Mouse (Mus musculus): ENCODE data around the gene Srm. TPM values are rescaled to one million over a fixed set of nuclear protein-coding genes. Genes with fewer than 3 reads are reported as not detected.

The Srm gene
- polyA plus RNA-seq, 1 experiment from 2014 or later: 76.8 TPM

- Histone ChIP-seq H3K27me3 (no peaks in the 10 kb centered on the region; the same call in 1 of the 2 replicates), H3K36me3 (no peaks in the 10 kb centered on the region), H3K9me3 (replicated peaks) (no peaks in the 10 kb centered on the region), H3K4me3 (no peak overlapping the region), H3K9ac (no peak overlapping the region), H3K4me2 (no peak overlapping the region), H3K27ac (no peak overlapping the region), H3K4me1 (replicated peaks) (peaks cover 11% of the 10 kb centered on the region)
- ATAC-seq (replicated peaks; ENCODE audit: insufficient number of reproducible peaks, insufficient read depth, low FRiP score, low read depth): no peak
- WGBS: 76% methylated on average over 2 of the region's 2 CpGs
Measured at GRCm38 (mm10) chr4:148639455-148639854, 48.2 kb downstream of the Srm start.

- no peak for ATAC-seq (replicated peaks; ENCODE audit: insufficient number of reproducible peaks, insufficient read depth, low FRiP score, low read depth)
- Histone ChIP-seq H3K4me1 (replicated peaks) (peaks cover 12% of the 10 kb centered on the region), H3K4me3 (no peak overlapping the region), H3K36me3 (no peaks in the 10 kb centered on the region), H3K9me3 (replicated peaks) (no peaks in the 10 kb centered on the region), H3K27ac (no peak overlapping the region), H3K27me3 (no peaks in the 10 kb centered on the region; the same call in 1 of the 2 replicates), H3K9ac (no peak overlapping the region), H3K4me2 (no peak overlapping the region)
- 84% methylated on average over 5 of the region's 5 CpGs for WGBS
Measured at GRCm38 (mm10) chr4:148641121-148641520, 49.8 kb downstream of the Srm start.

- WGBS: 61% methylated on average over 15 of the region's 15 CpGs
- Histone ChIP-seq H3K4me2 (peak within 1 kb of the TSS; percentile 59), H3K4me1 (replicated peaks) (peaks cover 18% of the 10 kb centered on the region), H3K27me3 (no peaks in the 10 kb centered on the region), H3K9ac (peak within 1 kb of the TSS; percentile 46), H3K27ac (peak within 1 kb of the TSS; percentile 29; the same call in 1 of the 2 replicates), H3K9me3 (replicated peaks) (no peaks in the 10 kb centered on the region), H3K4me3 (peak within 1 kb of the TSS; percentile 32), H3K36me3 (no peaks in the 10 kb centered on the region)
- ATAC-seq (replicated peaks; ENCODE audit: insufficient number of reproducible peaks, insufficient read depth, low FRiP score, low read depth): no peak
Measured at GRCm38 (mm10) chr4:148643291-148644156, 52.2 kb downstream of the Srm start, which contains the start of gene Gm572. Gene Gm572, plus strand, starts transcription at chr4:148643317.

GRCm38 (mm10) chr4:148644157-148644511 is 52.8 kb downstream of the Srm start:
- Histone ChIP-seq H3K27me3 (no peaks in the 10 kb centered on the region), H3K36me3 (no peaks in the 10 kb centered on the region), H3K9me3 (replicated peaks) (no peaks in the 10 kb centered on the region), H3K27ac (peak overlapping the region; percentile 29; the same call in 1 of the 2 replicates), H3K4me1 (replicated peaks) (peaks cover 18% of the 10 kb centered on the region), H3K4me2 (peak overlapping the region; percentile 59), H3K4me3 (peak overlapping the region; percentile 32), H3K9ac (peak overlapping the region; percentile 46)
- 5% methylated on average over 9 of the region's 9 CpGs for WGBS
- ATAC-seq (replicated peaks; ENCODE audit: insufficient number of reproducible peaks, insufficient read depth, low FRiP score, low read depth): no peak

Other genes with a start within 250 kb of the Srm start
- gene Ubiad1, start 146.7 kb upstream of the Srm start, polyA plus RNA-seq (2015; fragmentation: Nextera tagmentation; extraction: Ambion mirVana): 19.5 and 22.8 TPM in 2 replicates
- gene Mtor, start 142.9 kb upstream of the Srm start, polyA plus RNA-seq (2015; fragmentation: Nextera tagmentation; extraction: Ambion mirVana): 12.7 and 13.8 TPM in 2 replicates
- gene Angptl7, start 91.0 kb upstream of the Srm start, polyA plus RNA-seq (2015; fragmentation: Nextera tagmentation; extraction: Ambion mirVana): 14.4 and 16.5 TPM in 2 replicates
- gene Exosc10, start 33.1 kb upstream of the Srm start, polyA plus RNA-seq (2015; fragmentation: Nextera tagmentation; extraction: Ambion mirVana): 56.4 and 71.5 TPM in 2 replicates
- 0.39 TPM in 1 of 2 replicates, not detected in the other for gene Masp2, start 11.1 kb downstream of the Srm start, polyA plus RNA-seq (2015; fragmentation: Nextera tagmentation; extraction: Ambion mirVana)
- 153 and 176 TPM in 2 replicates for gene Tardbp, start 35.5 kb downstream of the Srm start, polyA plus RNA-seq (2015; fragmentation: Nextera tagmentation; extraction: Ambion mirVana)
- 0.16 and 0.38 TPM in 2 replicates for gene Gm572, start 51.8 kb downstream of the Srm start, polyA plus RNA-seq (2015; fragmentation: Nextera tagmentation; extraction: Ambion mirVana)
- gene Casz1, start 212.9 kb downstream of the Srm start, polyA plus RNA-seq (2015; fragmentation: Nextera tagmentation; extraction: Ambion mirVana): 20.7 and 22.6 TPM in 2 replicates

All from heart, embryonic 15.5 days (tissue).